Mouse (Mus musculus) CD4-positive naive resting alpha-beta T cell, adult 76 days (primary cell): ENCODE measurements around the gene Trim46. TPM values are rescaled to one million over a fixed set of nuclear protein-coding genes. Genes with fewer than 3 reads are reported as not detected.

Source experiments
- total RNA-seq: library from RNA; stranded (reverse); gene quantifications from one replicate; pipeline ENCODE4 v1.2.4, GENCODE M21; 2023

Gene Trim46
- total RNA-seq: 1.6 TPM

GRCm38 (mm10) chr3:89246261-89247100 is at the start of gene Trim46:
Gene Trim46, minus strand, starts transcription at chr3:89246309.

GRCm38 (mm10) chr3:89280606-89281511 is 34.8 kb upstream of the Trim46 start, which contains the start of gene Efna1:
Gene Efna1, minus strand, starts transcription at chr3:89281142.

GRCm38 (mm10) chr3:89270051-89270755 is 24.1 kb upstream of the Trim46 start, which contains the start of gene Slc50a1:
Gene Slc50a1, minus strand, starts transcription at chr3:89270570.

GRCm38 (mm10) chr3:89259076-89259475 is 13.0 kb upstream of the Trim46 start, which contains the start of gene Dpm3:
Gene Dpm3, plus strand, starts transcription at chr3:89259358.

GRCm38 (mm10) chr3:89245688-89246171 is 379 bp downstream of the Trim46 start, which contains the start of gene Krtcap2:
Gene Krtcap2, plus strand, starts transcription at chr3:89245966.

GRCm38 (mm10) chr3:89228836-89229235 is 17.3 kb downstream of the Trim46 start, which contains the start of gene Muc1:
Gene Muc1, plus strand, starts transcription at chr3:89229057.

GRCm38 (mm10) chr3:89226900-89227299 is 19.2 kb downstream of the Trim46 start, which contains the start of gene Mtx1:
Gene Mtx1, minus strand, starts transcription at chr3:89227088.

GRCm38 (mm10) chr3:89214681-89215411 is 31.3 kb downstream of the Trim46 start, which contains the start of gene Thbs3:
Gene Thbs3, plus strand, starts transcription at chr3:89215180.

GRCm38 (mm10) chr3:89202253-89203141 is 43.6 kb downstream of the Trim46 start, which contains the start of gene Gba:
Gene Gba, plus strand, starts transcription at chr3:89202928.

Other genes with a start within 250 kb of the Trim46 start
- gene Rusc1, start 153.0 kb downstream of the Trim46 start, total RNA-seq: 69.6 TPM
- gene Gm43738, start 145.2 kb downstream of the Trim46 start, total RNA-seq: not detected
- 35.4 TPM for gene Fdps, start 144.3 kb downstream of the Trim46 start, total RNA-seq
- gene Pklr, start 110.2 kb downstream of the Trim46 start, total RNA-seq: 0.21 TPM
- 5.2 TPM for gene Hcn3, start 86.1 kb downstream of the Trim46 start, total RNA-seq
- 110 TPM for gene Clk2, start 81.5 kb downstream of the Trim46 start, total RNA-seq
- 129 TPM for gene Scamp3, start 68.8 kb downstream of the Trim46 start, total RNA-seq
- 104 TPM for gene Fam189b, start 63.2 kb downstream of the Trim46 start, total RNA-seq
- 60.6 TPM for gene Gba, start 43.4 kb downstream of the Trim46 start, total RNA-seq
- gene Thbs3, start 31.1 kb downstream of the Trim46 start, total RNA-seq: 6.9 TPM
- 175 TPM for gene Mtx1, start 19.2 kb downstream of the Trim46 start, total RNA-seq
- gene Muc1, start 17.3 kb downstream of the Trim46 start, total RNA-seq: 1.5 TPM
- 91.1 TPM for gene Krtcap2, start 343 bp downstream of the Trim46 start, total RNA-seq
- 47.1 TPM for gene Dpm3, start 13.0 kb upstream of the Trim46 start, total RNA-seq
- 90.8 TPM for gene Slc50a1, start 24.3 kb upstream of the Trim46 start, total RNA-seq
- not detected for gene Efna1, start 34.8 kb upstream of the Trim46 start, total RNA-seq
- gene Efna3, start 76.7 kb upstream of the Trim46 start, total RNA-seq: not detected
- 0.70 TPM for gene Efna4, start 91.7 kb upstream of the Trim46 start, total RNA-seq
- gene Adam15, start 103.7 kb upstream of the Trim46 start, total RNA-seq: 14.3 TPM
- gene Dcst2, start 115.7 kb upstream of the Trim46 start, total RNA-seq: 0.23 TPM
- not detected for gene Dcst1, start 118.9 kb upstream of the Trim46 start, total RNA-seq
- 78.1 TPM for gene Zbtb7b, start 148.5 kb upstream of the Trim46 start, total RNA-seq
- gene Lenep, start 156.5 kb upstream of the Trim46 start, total RNA-seq: not detected
- gene Flad1, start 165.6 kb upstream of the Trim46 start, total RNA-seq: 21.0 TPM
- 3.7 TPM for gene Cks1b, start 172.1 kb upstream of the Trim46 start, total RNA-seq
- 96.1 TPM for gene Shc1, start 172.1 kb upstream of the Trim46 start, total RNA-seq
- gene Pygo2, start 183.9 kb upstream of the Trim46 start, total RNA-seq: 39.8 TPM
- gene Pbxip1, start 190.4 kb upstream of the Trim46 start, total RNA-seq: 95.0 TPM
- gene Pmvk, start 208.2 kb upstream of the Trim46 start, total RNA-seq: 10.0 TPM